Mouse (Mus musculus): ENCODE data around the gene Fgf9.

Gene Fgf9

GRCm38 (mm10) chr14:58089486-58089885 lies 19.1 kb downstream of the Fgf9 start:
- no peak for DNase-seq (ENCODE audit: low spot score)

- DNase-seq (ENCODE audit: low spot score), result no peak
Measured at GRCm38 (mm10) chr14:58091321-58091720, 21.0 kb downstream of the Fgf9 start.

GRCm38 (mm10) chr14:58099599-58099998 lies 29.3 kb downstream of the Fgf9 start:
- DNase-seq (ENCODE audit: low spot score), result no peak

- DNase-seq (ENCODE audit: low spot score), result no peak
Measured at GRCm38 (mm10) chr14:58101298-58101697, 31.0 kb downstream of the Fgf9 start.

GRCm38 (mm10) chr14:58104266-58104665 lies 33.9 kb downstream of the Fgf9 start:
- DNase-seq (ENCODE audit: low spot score), result no peak

- no peak for DNase-seq (ENCODE audit: low spot score)
Measured at GRCm38 (mm10) chr14:58105596-58105995, 35.2 kb downstream of the Fgf9 start.

GRCm38 (mm10) chr14:58109601-58110000 lies 39.3 kb downstream of the Fgf9 start:
- DNase-seq (ENCODE audit: low spot score), result no peak

GRCm38 (mm10) chr14:58111562-58111961 lies 41.2 kb downstream of the Fgf9 start:
- DNase-seq (ENCODE audit: low spot score), result no peak

GRCm38 (mm10) chr14:58112341-58112740 lies 42.0 kb downstream of the Fgf9 start:
- no peak for DNase-seq (ENCODE audit: low spot score)

GRCm38 (mm10) chr14:58113180-58113579 lies 42.8 kb downstream of the Fgf9 start:
- no peak for DNase-seq (ENCODE audit: low spot score)

- no peak for DNase-seq (ENCODE audit: low spot score)
Measured at GRCm38 (mm10) chr14:58114146-58114545, 43.8 kb downstream of the Fgf9 start.

GRCm38 (mm10) chr14:58124625-58125024 lies 54.3 kb downstream of the Fgf9 start:
- DNase-seq (ENCODE audit: low spot score), result no peak

- DNase-seq (ENCODE audit: low spot score), result no peak
Measured at GRCm38 (mm10) chr14:58126508-58126907, 56.2 kb downstream of the Fgf9 start.

GRCm38 (mm10) chr14:58139506-58140055 lies 69.2 kb downstream of the Fgf9 start:
- DNase-seq (ENCODE audit: low spot score), result no peak

- DNase-seq (ENCODE audit: low spot score), result no peak
Measured at GRCm38 (mm10) chr14:58149637-58150470, 79.5 kb downstream of the Fgf9 start.

GRCm38 (mm10) chr14:58150471-58150855 lies 80.1 kb downstream of the Fgf9 start:
- no peak for DNase-seq (ENCODE audit: low spot score)

- no peak for DNase-seq (ENCODE audit: low spot score)
Measured at GRCm38 (mm10) chr14:58152110-58152509, 81.8 kb downstream of the Fgf9 start.

- DNase-seq (ENCODE audit: low spot score), result no peak
Measured at GRCm38 (mm10) chr14:58153470-58154416, 83.4 kb downstream of the Fgf9 start.

- no peak for DNase-seq (ENCODE audit: low spot score)
Measured at GRCm38 (mm10) chr14:58160624-58161023, 90.3 kb downstream of the Fgf9 start.
